Mouse (Mus musculus) stomach, adult 2 months (tissue): Measurements from ENCODE around the gene H2-Eb2. TPM values are rescaled to one million over a fixed set of nuclear protein-coding genes. Genes with fewer than 3 reads are reported as not detected.

ENCODE experiments used
- polyA plus RNA-seq: library from polyadenylated mRNA; depleted of rRNA; stranded (reverse); fragments of >200 nt; gene quantifications from 2 replicates; pipeline ENCODE4 v1.2.3, GENCODE M21; 2012; rRNA removed

H2-Eb2 gene
- not detected in 2 replicates for polyA plus RNA-seq

GRCm38 (mm10) chr17:34325436-34325835 is at the start of gene H2-Eb2:
H2-Eb2 (plus strand) TSS chr17:34325665.

GRCm38 (mm10) chr17:34287648-34288047 is 37.8 kb upstream of the H2-Eb2 start, which contains the start of gene H2-Aa:
H2-Aa (minus strand) TSS chr17:34287823.

DNA sequence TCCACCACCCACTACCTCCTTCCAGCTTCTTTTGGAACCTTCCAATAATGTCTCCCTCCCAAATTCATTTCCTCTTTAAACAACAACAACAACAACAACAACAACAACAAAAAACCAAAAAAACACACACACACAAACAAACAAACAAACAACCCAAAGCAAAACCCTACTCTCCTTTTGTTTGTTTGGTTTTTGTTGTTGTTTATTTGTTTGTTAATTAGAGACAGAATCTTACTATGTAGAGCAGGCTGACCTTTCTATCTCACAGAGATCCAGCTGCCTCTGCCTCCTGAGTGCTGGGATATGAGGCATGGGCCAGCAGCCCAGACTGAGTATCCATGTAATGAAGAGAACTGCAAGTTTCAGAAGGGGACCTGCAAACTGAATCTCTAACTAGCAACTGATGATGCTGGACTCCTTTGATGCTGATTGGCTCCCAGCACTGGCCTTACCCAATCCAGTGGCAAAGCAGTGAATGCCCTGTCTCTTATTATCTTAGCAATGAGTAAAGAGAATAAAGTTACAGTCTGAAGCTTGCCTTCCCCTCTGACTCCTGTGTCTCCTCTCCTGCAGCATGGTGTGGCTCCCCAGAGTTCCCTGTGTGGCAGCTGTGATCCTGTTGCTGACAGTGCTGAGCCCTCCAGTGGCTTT is 20.0 kb upstream of the H2-Eb2 start, which contains the start of gene H2-Eb1:
Gene H2-Eb1 (plus strand): TSS at position 488 of the 651 bp plus-strand sequence.

GRCm38 (mm10) chr17:34354539-34354938 is 29.1 kb downstream of the H2-Eb2 start, which contains the start of gene Btnl2:
Btnl2 (plus strand) TSS chr17:34354822.

GRCm38 (mm10) chr17:34376847-34377246 is 51.4 kb downstream of the H2-Eb2 start, which contains the start of gene Btnl1:
Btnl1 (plus strand) TSS chr17:34377132.

Other genes starting within 250 kb of the H2-Eb2 start
- gene H2-Oa, start 233.3 kb upstream of the H2-Eb2 start, polyA plus RNA-seq: 0.70 and 4.2 TPM in 2 replicates
- gene H2-DMa, start 206.1 kb upstream of the H2-Eb2 start, polyA plus RNA-seq: 11.1 and 18.4 TPM in 2 replicates
- 49.0 and 51.3 TPM in 2 replicates for gene Brd2, start 203.0 kb upstream of the H2-Eb2 start, polyA plus RNA-seq
- 1.7 and 3.5 TPM in 2 replicates for gene H2-DMb2, start 182.4 kb upstream of the H2-Eb2 start, polyA plus RNA-seq
- 15.8 and 34.6 TPM in 2 replicates for gene H2-DMb1, start 172.6 kb upstream of the H2-Eb2 start, polyA plus RNA-seq
- gene Tap1, start 138.1 kb upstream of the H2-Eb2 start, polyA plus RNA-seq: 9.8 and 12.1 TPM in 2 replicates
- gene Psmb9, start 137.9 kb upstream of the H2-Eb2 start, polyA plus RNA-seq: 13.9 and 19.6 TPM in 2 replicates
- gene Psmb8, start 127.9 kb upstream of the H2-Eb2 start, polyA plus RNA-seq: 12.2 and 14.1 TPM in 2 replicates
- 13.4 and 13.7 TPM in 2 replicates for gene Tap2, start 122.1 kb upstream of the H2-Eb2 start, polyA plus RNA-seq
- 0.40 and 0.88 TPM in 2 replicates for gene H2-Ob, start 86.8 kb upstream of the H2-Eb2 start, polyA plus RNA-seq
- 153 and 391 TPM in 2 replicates for gene H2-Ab1, start 68.0 kb upstream of the H2-Eb2 start, polyA plus RNA-seq
- gene H2-Aa, start 37.8 kb upstream of the H2-Eb2 start, polyA plus RNA-seq: 56.6 and 93.6 TPM in 2 replicates
- gene H2-Eb1, start 19.8 kb upstream of the H2-Eb2 start, polyA plus RNA-seq: 28.3 and 43.9 TPM in 2 replicates
- gene Btnl2, start 29.2 kb downstream of the H2-Eb2 start, polyA plus RNA-seq: 0.03 and 0.19 TPM in 2 replicates
- 0.12 TPM in 1 of 2 replicates, not detected in the other for gene Btnl1, start 51.5 kb downstream of the H2-Eb2 start, polyA plus RNA-seq
- 0.17 TPM in 1 of 2 replicates, not detected in the other for gene BC051142, start 73.2 kb downstream of the H2-Eb2 start, polyA plus RNA-seq
- 1.1 and 1.3 TPM in 2 replicates for gene Btnl4, start 151.7 kb downstream of the H2-Eb2 start, polyA plus RNA-seq
- 0.04 TPM in 1 of 2 replicates, not detected in the other for gene Btnl6, start 191.7 kb downstream of the H2-Eb2 start, polyA plus RNA-seq
- gene Notch4, start 238.6 kb downstream of the H2-Eb2 start, polyA plus RNA-seq: 13.3 and 22.9 TPM in 2 replicates